In the genomic region with DNA sequence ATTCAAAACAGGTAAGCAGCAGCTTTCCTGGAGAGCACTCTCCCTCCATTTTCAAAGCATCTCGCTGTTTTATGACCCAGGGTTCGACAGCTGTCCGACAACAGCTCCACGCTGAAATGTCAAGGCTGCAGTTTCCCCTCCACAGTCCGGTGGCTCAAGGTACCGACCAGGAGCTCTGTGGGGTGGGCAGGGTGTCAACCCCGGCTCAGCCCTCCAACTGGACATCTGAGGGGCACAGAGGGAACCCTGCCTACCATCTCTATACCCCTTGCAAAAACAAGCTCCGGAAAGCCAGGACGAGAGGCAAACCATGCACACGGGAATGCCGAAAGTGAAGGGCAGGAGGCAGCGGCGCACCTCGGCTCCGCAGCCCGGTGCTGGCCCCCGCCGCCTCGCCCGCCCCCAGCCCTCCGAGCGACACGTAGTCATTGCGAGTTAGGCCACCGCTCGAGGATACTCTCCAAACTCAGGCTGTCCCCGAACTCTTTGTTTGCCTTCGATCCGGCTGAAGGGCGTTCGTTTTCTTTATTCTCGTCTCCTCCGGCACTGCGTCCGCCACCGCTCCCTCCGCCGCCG, we compare ENCODE assay signal across 8 mouse cellular contexts. TPM values are rescaled to one million over a fixed set of nuclear protein-coding genes. Genes with fewer than 3 reads are reported as not detected.
A peak's percentile ranks its signal among the peaks of the same experiment; 100 is the strongest.
DNase-seq lines count a peak whose midpoint lies in the region; ATAC-seq and TF ChIP-seq lines count a peak whose summit lies in the region.

No protein-coding gene starts in this region.

- DNase-seq in kidney, postnatal 0 days (ENCODE audit: low spot score), result no peak
- DNase-seq in kidney, adult 18-20 months, result no peak
- no peak for DNase-seq in layer of hippocampus, adult 8-10 months (ENCODE audit: low spot score in 2 of 2)
- no peak for DNase-seq in kidney, postnatal 25 days
- DNase-seq in adrenal gland, postnatal 10 days, result no peak

- peak overlapping the region; percentile 78 for H3K9ac ChIP-seq in kidney, postnatal 0 days (ENCODE audit: low read depth, low read length)
- H3K9ac ChIP-seq in hindbrain, embryonic 15.5 days, result peak overlapping the region; percentile 78
- peak overlapping the region; percentile 73 for H3K9ac ChIP-seq in midbrain, embryonic 15.5 days

- H3K4me3 ChIP-seq in kidney, postnatal 0 days (replicated peaks; ENCODE audit: low read depth, low read length), result peak overlapping the region; percentile 73
- H3K4me3 ChIP-seq in hindbrain, embryonic 15.5 days, result peak overlapping the region; percentile 81
- H3K4me3 ChIP-seq in midbrain, embryonic 15.5 days, result peak overlapping the region; percentile 85

- 0 out of 2 replicates have a peak, but pooled peaks have one; percentile 21 for ATAC-seq in kidney, postnatal 0 days (replicated peaks; ENCODE audit: low FRiP score, low read depth)
- peak; percentile 20 for ATAC-seq in common myeloid progenitor, adult 5-6 weeks (replicated peaks; ENCODE audit: low read depth, poor library complexity, severe bottlenecking)
- ATAC-seq in hindbrain, embryonic 15.5 days (ENCODE audit: low FRiP score, low read depth), result peak; percentile 63; the same call in 1 of the 2 replicates
- ATAC-seq in midbrain, embryonic 15.5 days (replicated peaks), result peak; percentile 79

- no peaks in the 10 kb centered on the region for H3K9me3 ChIP-seq in kidney, postnatal 0 days (replicated peaks; ENCODE audit: low read length)
- no peaks in the 10 kb centered on the region for H3K9me3 ChIP-seq in hindbrain, embryonic 15.5 days
- no peaks in the 10 kb centered on the region for H3K9me3 ChIP-seq in midbrain, embryonic 15.5 days

- peak overlapping the region; percentile 91 for H3K27ac ChIP-seq in kidney, postnatal 0 days
- peak overlapping the region; percentile 92 for H3K27ac ChIP-seq in hindbrain, embryonic 15.5 days (replicated peaks)
- peak overlapping the region; percentile 84 for H3K27ac ChIP-seq in midbrain, embryonic 15.5 days

- 0 out of 2 replicates have a peak, but pooled peaks cover 9% of the 10 kb centered on the region for H3K4me1 ChIP-seq in kidney, postnatal 0 days (replicated peaks; ENCODE audit: insufficient read depth, low read length)
- peaks cover 31% of the 10 kb centered on the region for H3K4me1 ChIP-seq in hindbrain, embryonic 15.5 days (replicated peaks)
- H3K4me1 ChIP-seq in midbrain, embryonic 15.5 days, result peaks cover 28% of the 10 kb centered on the region

- H3K27me3 ChIP-seq in kidney, postnatal 0 days (ENCODE audit: insufficient read depth, low read length), result no peaks in the 10 kb centered on the region
- H3K27me3 ChIP-seq in hindbrain, embryonic 15.5 days, result no peaks in the 10 kb centered on the region
- no peaks in the 10 kb centered on the region for H3K27me3 ChIP-seq in midbrain, embryonic 15.5 days (replicated peaks)

- H3K36me3 ChIP-seq in kidney, postnatal 0 days (ENCODE audit: insufficient read depth, low read length), result peaks cover 26% of the 10 kb centered on the region
- H3K36me3 ChIP-seq in hindbrain, embryonic 15.5 days, result peaks cover 23% of the 10 kb centered on the region
- H3K36me3 ChIP-seq in midbrain, embryonic 15.5 days (replicated peaks), result peaks cover 2% of the 10 kb centered on the region; the same call in 1 of the 2 replicates

- peak overlapping the region; percentile 90 for H3K4me2 ChIP-seq in kidney, postnatal 0 days (ENCODE audit: low read length)
- peak overlapping the region; percentile 82 for H3K4me2 ChIP-seq in hindbrain, embryonic 15.5 days
- peak overlapping the region; percentile 89 for H3K4me2 ChIP-seq in midbrain, embryonic 15.5 days

- WGBS in kidney, postnatal 0 days, result under 1% methylated on average over 39 of the region's 39 CpGs
- WGBS in hindbrain, embryonic 15.5 days, result under 1% methylated on average over 39 of the region's 39 CpGs
- under 1% methylated on average over 39 of the region's 39 CpGs for WGBS in midbrain, embryonic 15.5 days

- TF ChIP-seq CTCF in kidney, postnatal 0 days (IDR thresholded peaks at IDR 0.05; ENCODE audit: low read depth), result no peak

RNA-seq across cellular contexts. Expression of a gene that starts 0.5 kb away (rescaled TPM):
- polyA plus RNA-seq in kidney, postnatal 0 days (2015; fragmentation: Nextera tagmentation; extraction: Ambion mirVana), result 62.1 and 69.1 TPM in 2 replicates
- 56.9 and 62.6 TPM in 2 replicates for total RNA-seq in common myeloid progenitor, adult 5-6 weeks (2017)
- 63.9 and 66.1 TPM in 2 replicates for polyA plus RNA-seq in hindbrain, embryonic 15.5 days (2015; fragmentation: Nextera tagmentation; extraction: Ambion mirVana)
- polyA plus RNA-seq in midbrain, embryonic 15.5 days (2015; fragmentation: Nextera tagmentation; extraction: Ambion mirVana), result 62.4 and 63.5 TPM in 2 replicates
- 10 to 100 TPM; 61.1 to 71.3 (median 66.1) TPM for total RNA-seq in layer of hippocampus, adult 8-10 months (2022)
- total RNA-seq in adrenal gland, postnatal 10 days (2021), result 10 to 100 TPM; 63.3 to 64.9 TPM

RNA-seq across cellular contexts. Expression of a gene that starts 7.2 kb away (rescaled TPM):
- 0.13 and 0.18 TPM in 2 replicates for polyA plus RNA-seq in kidney, postnatal 0 days (2015; fragmentation: Nextera tagmentation; extraction: Ambion mirVana)
- not detected in 2 replicates for total RNA-seq in common myeloid progenitor, adult 5-6 weeks (2017)
- 0.51 and 0.68 TPM in 2 replicates for polyA plus RNA-seq in hindbrain, embryonic 15.5 days (2015; fragmentation: Nextera tagmentation; extraction: Ambion mirVana)
- 0.45 and 0.57 TPM in 2 replicates for polyA plus RNA-seq in midbrain, embryonic 15.5 days (2015; fragmentation: Nextera tagmentation; extraction: Ambion mirVana)
- not detected for total RNA-seq in layer of hippocampus, adult 8-10 months (2022)
- total RNA-seq in adrenal gland, postnatal 10 days (2021), result under 1 TPM; 0.15 to 0.36 TPM

RNA-seq across cellular contexts. Expression of a gene that starts 33.5 kb away (rescaled TPM):
- polyA plus RNA-seq in kidney, postnatal 0 days (2015; fragmentation: Nextera tagmentation; extraction: Ambion mirVana), result 56.5 and 59.1 TPM in 2 replicates
- 19.5 and 34.3 TPM in 2 replicates for total RNA-seq in common myeloid progenitor, adult 5-6 weeks (2017)
- polyA plus RNA-seq in hindbrain, embryonic 15.5 days (2015; fragmentation: Nextera tagmentation; extraction: Ambion mirVana), result 106 and 108 TPM in 2 replicates
- 109 and 110 TPM in 2 replicates for polyA plus RNA-seq in midbrain, embryonic 15.5 days (2015; fragmentation: Nextera tagmentation; extraction: Ambion mirVana)
- total RNA-seq in layer of hippocampus, adult 8-10 months (2022), result 100 to 1,000 TPM in 1 of 4 experiments, 10 to 100 TPM in 3; 82.4 to 103 (median 88.9) TPM
- 10 to 100 TPM; 57.0 to 70.2 TPM for total RNA-seq in adrenal gland, postnatal 10 days (2021)

RNA-seq across cellular contexts. Expression of a gene that starts 35.7 kb away (rescaled TPM):
- 3.9 and 4.1 TPM in 2 replicates for polyA plus RNA-seq in kidney, postnatal 0 days (2015; fragmentation: Nextera tagmentation; extraction: Ambion mirVana)
- total RNA-seq in common myeloid progenitor, adult 5-6 weeks (2017), result 2.2 and 2.6 TPM in 2 replicates
- polyA plus RNA-seq in hindbrain, embryonic 15.5 days (2015; fragmentation: Nextera tagmentation; extraction: Ambion mirVana), result 1.0 and 1.1 TPM in 2 replicates
- 0.84 and 0.96 TPM in 2 replicates for polyA plus RNA-seq in midbrain, embryonic 15.5 days (2015; fragmentation: Nextera tagmentation; extraction: Ambion mirVana)
- 1 to 10 TPM in 2 of 4 experiments, under 1 TPM in 2; 0.85 to 1.4 (median 1.1) TPM for total RNA-seq in layer of hippocampus, adult 8-10 months (2022)
- total RNA-seq in adrenal gland, postnatal 10 days (2021), result 1 to 10 TPM; 1.4 to 1.7 TPM

Comparison
In these comparisons a context has a peak if more than half of its experiments do, and no peak if none do; other contexts are left out.
1. ATAC-seq: peak in every context shown above with its lines; median percentile 79 in midbrain, embryonic 15.5 days; 63 in hindbrain, embryonic 15.5 days; 21 in kidney, postnatal 0 days; 20 in common myeloid progenitor, adult 5-6 weeks.